Mouse (Mus musculus) retina, postnatal 1 day (tissue): ENCODE results near the gene Cd300lg.

ENCODE experiments used
- DNase-seq: peaks from one replicate; pipeline ENCODE4 v3.0.0-alpha.2; 2012

The Cd300lg gene

DNA sequence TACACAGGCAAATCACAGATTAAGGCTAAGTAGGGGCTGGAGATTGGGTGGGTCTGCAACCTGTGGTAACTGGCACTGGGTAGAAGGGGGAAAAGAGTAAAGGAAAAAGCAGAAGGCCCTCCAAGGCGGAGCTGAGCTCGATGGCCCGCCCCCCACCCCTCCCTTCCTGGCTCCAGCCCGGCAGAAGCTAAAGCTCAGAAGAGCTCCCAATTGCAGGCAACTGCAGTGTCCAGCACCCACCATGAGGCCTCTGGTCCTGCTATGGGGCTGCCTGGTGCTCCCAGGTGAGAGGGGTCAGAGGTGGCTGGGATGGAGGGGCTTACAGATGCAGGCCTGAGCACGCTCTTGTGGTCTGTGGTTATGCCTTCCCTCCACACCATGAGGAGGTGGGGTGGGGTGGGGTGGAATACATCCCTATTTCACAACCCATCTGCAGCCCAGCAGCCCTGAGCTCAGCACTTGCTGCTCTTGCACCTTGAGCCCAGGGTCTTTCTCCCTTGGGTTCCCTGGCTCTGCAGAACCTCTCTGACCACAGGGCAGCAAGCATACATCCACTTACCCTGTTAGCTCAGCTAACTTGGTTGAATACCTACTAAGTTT lies at the start of gene Cd300lg:
TSS of gene Cd300lg (plus strand) at position 160 of the 600 bp plus-strand sequence.
- DNase-seq, result no peak

DNA sequence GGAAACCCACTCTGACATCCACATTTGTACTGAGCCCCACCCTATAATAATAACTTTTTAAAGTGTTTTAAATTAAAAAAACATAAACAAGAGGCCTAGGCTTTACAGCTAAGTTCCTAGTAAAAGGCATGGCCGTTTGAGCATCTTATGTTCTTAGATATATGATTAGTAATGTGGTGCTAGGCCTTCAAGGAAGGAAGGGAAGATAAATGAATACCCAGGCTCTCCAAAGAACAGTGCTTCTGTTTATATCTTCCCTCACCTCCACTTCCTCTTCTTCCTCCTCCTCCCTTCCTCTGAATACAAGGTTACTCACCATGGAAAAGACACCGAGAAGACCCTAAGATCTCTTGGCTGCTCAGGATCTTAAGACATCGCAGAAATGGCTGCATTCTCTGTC lies 49.5 kb upstream of the Cd300lg start:
- DNase-seq, result no peak

DNA sequence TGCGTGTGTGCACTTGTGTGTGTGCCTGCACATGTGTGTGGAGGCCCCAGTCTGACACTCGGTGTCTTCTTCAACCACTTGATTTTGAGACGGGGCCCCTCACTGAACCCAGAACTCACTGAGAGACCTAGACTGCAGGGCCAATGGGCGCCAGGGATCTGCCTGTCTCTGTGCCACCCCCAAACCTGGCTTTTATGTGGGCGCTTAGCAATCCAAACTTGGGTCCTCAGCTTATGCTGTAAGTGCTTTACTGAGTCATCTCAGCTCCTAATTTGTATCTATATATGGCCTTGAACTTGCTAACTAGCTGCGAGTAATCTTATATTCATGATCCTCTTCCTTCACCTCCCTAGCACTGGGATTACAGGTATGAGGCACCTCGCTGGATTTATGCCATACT lies 48.9 kb upstream of the Cd300lg start:
- no peak for DNase-seq

DNA sequence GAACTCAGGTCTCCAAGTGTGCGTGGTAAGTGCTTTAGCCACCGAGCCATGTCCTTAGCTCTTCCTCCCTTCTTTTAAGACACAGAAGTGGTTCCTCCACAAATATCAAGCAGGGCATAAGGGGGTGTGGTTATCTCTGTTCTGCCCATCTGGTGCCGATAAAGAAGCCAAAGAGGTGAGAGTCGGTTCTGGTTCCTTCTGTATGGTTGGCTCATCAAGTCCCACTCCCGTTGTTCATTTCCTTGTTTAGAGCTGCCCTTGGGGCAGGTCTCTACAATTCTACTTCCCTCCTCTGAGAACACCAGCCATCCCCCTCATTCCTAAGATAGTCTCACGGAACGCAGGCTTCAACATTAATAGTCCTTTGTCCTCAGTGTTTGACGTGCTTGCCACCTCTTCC lies 47.2 kb upstream of the Cd300lg start:
- DNase-seq, result no peak

DNA sequence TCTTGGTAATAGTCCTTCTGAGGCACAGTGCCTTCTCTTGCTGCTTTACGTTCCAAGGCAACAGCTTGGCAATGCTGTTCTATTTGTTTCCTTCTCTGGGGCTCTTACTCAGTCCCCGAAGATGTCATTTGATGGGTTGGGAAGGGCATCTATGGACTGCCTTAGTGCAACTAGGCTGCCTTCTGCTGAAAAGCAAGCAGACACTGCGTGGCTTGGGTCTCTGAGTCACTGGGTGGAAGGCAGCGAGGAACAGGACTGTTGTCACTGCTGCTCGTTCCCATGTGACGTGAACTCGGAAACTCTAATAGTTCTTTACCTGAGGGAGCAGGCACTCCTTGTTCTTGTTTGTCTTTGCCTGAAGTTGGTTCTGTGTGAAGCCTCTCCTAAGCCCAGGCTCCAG lies 45.4 kb upstream of the Cd300lg start:
- DNase-seq, result no peak

DNA sequence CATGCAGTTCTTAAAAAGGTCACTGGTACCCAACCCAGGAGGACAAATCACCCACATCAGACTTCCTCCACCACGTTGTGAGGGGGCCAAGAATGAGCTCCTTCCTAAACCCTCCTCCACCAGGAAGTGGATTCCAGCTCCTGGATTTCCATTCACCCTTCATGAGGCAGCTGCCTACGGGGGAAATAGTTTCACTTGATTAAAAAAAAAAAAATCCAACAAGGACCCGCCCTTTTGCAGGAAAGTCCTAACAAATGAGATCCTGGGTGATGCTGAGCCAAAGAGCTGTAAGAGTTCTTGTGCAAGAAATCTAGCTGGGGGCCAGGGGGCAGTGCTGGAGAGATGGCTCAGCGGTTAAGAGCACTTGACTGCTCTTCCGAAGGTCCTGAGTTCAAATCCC lies 43.1 kb upstream of the Cd300lg start:
- no peak for DNase-seq

DNA sequence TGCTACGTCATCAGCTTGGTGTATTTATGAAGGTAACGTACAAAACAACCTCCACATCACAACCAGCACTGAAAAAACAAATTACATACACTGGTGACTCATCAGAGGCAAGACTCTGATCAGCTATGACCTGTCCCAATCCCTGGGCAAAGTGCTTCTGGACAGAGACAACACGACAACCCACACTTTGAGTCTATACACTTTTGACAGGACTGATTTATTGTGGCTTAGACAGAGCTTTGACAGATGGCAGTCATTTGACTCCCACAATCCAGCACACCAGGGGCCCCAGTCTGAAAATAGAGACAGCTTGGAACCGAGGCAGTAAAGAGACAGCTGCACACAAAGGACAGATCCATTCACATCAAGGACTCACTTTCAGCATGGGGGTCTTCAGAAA lies 41.8 kb upstream of the Cd300lg start:
- no peak for DNase-seq

DNA sequence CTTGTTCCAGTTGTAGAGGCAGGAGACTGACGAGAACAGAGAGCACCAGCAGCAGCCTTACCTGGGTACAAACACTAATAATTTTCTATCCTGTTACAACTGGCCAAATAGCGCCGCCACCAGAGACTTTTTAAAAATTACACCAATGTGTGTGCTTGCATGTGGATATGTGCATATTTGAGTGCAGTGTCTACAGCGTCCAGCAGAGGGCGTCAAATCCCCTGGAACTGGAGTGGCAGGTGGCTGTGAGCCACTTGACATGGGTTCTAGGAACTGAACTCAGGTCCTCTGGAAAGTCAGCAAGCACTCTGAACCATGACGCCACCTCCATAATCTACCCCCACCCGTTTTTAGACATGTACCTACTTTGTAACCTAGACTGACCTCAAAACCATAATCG lies 37.1 kb upstream of the Cd300lg start:
- DNase-seq, result no peak

DNA sequence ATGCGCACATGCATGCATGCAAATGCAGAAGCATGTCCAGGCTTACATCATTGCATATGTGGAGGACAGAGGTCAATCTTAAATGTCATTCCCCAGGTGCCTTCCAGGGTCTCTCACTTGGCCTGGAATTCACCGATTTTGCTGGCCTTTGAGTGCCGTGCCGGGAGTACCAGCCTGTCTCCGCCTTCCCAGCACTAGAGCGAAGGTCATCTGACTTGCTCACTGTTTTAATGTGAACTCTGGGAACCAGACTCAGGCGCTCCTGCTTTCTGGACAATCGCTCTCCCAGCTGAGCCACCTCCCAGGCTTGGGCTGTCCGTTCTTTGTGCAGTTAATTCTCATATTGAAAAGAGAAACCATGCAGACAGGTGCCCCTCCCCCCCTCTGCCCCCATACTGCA lies 35.0 kb upstream of the Cd300lg start:
- DNase-seq, result no peak

DNA sequence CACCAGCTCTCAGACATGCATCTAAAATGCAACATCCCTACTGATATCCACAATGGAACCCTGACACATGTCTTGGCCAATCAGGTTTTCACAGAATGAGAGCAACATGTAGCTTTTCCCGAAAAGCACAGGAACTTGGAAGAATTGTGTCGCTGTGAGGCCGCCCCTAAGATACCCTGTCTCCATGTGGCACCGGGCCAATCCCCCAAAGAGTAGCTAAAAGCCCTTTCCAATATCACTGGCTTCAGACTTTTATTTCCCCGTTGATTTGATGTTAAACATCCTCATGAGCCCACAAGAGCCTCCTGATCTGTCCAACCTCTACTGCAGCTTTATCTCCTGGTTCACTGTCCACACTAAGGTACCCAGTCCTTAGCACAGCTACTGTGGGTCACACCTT lies 34.6 kb upstream of the Cd300lg start:
- DNase-seq, result no peak

DNA sequence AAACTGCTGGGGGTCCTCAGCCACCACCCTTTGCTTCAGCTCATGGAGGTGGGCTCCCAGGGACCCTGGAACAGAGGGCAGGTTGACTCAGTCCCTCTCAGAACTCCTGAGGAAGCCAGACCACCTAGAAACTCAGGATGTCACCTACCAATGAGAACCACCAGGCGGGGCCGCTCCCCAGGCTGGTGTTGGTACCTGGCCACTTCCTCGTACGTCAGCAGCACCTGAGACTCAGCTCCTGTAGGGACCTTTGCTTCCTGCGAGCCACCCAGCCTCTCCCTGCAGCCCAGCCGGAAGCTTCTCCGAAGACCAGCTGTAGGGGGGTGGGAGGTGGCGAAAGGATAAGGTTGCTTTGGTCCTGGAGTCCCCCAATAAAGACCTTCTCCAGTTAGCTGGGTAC lies 32.9 kb upstream of the Cd300lg start:
- DNase-seq, result no peak

DNA sequence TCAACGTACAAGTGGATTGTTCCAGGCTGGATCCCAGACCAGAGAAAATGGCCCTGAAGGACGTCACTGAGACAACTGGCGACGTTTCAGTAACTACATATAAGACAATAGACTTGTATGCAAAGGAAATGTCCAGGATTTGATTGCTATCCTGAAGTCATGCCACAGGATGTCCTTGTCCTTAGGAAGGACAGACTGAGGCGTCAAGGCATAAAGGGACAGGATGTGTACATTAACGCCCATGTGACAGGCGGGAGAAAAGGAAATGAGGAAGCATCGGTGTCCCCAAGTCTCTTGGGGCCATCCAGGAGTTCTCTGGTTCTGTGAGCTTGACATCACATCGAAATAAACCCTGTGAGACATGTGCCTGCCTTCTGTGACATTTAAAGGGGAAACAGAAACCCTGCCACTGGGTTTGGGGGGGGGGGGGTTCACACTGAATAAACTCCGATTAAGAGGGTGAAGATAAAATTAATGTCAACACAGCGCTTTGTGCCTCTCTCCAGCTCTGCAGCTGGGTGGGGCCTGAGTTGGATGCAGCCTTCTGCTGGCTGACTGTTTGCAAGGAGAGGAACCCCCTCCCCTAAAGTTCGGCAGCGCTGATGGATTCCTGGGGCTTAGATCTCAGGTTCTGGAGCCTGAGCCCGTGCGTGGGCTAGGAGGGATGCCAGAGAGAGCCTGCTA lies 32.2 kb upstream of the Cd300lg start:
- no peak for DNase-seq

DNA sequence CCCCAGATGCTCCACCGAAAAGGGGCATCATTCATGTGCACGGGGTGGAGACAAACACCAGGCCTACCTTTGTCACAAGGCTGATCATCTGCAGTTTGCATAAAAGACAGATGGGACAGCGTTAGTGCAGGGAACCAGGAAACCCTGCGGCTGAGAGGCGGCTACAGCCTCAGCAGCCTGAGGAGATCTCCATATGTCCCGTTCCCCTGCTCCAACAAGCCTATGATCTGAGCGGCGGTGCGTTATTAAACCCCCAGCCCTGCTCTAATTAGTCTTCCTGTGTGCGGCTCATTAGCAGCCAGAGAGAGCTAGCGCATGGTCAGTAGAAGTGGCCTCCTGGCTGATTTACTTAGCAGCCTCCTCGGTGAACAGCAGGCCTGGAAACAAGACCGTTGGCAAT lies 31.2 kb upstream of the Cd300lg start:
- DNase-seq, result peak; percentile 95

DNA sequence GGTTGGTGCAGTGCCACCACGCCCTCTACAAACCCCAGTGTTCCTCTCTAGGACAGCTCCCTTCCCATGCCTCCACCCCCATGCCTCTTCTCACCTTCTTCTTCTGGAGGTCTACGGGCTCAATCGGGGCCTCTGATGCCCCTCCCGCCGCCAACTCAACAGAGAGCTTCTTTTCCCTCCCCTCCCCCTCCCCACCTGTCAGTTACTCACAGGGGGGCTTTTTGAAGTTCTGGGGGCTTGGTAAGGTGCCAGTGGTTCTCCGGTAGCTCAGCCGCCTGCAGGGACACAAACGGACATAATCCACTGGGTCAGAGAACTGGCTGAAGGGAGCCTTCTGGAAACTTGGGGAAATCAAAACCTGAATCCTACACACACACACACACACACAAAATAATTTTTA lies 29.8 kb upstream of the Cd300lg start:
- DNase-seq, result no peak

DNA sequence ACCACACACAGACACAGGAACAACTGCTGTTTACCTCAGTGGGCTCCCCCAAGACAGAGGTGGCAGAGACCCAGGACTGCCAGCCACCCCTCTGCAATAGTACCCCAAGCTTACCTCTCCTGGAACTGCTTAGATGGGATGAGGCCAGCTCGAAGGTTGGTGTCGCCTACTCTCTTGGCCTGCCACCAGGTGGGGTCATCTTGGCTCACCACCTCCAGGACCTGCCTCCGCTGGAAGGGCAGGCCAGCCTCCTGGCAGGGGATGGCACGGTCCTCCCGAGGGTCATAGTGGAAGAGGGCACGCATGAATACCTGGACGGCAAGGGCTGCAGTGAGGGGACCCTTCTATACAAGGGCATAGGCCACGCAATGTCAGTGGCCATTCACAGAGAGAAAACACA lies 28.1 kb upstream of the Cd300lg start:
- no peak for DNase-seq

DNA sequence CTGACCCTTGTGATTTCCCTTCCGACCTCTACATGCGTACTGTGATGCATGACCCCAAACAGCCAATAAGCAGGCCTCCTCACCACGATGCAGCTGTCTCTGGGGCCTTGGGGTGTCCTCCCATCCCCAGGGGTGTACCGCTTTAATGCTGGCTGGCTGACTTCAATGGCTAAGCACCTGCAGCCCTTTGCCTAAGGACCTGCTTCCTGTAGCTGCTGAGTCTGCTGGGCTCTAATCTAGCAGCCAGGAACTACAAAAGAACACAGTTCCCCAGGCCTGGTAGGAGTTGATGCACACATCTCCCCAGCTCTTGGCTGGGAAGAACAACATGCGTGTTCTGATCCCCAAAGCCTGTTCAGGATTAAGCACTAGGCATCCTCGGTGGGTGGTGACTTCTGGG lies 25.8 kb upstream of the Cd300lg start:
- DNase-seq, result no peak

DNA sequence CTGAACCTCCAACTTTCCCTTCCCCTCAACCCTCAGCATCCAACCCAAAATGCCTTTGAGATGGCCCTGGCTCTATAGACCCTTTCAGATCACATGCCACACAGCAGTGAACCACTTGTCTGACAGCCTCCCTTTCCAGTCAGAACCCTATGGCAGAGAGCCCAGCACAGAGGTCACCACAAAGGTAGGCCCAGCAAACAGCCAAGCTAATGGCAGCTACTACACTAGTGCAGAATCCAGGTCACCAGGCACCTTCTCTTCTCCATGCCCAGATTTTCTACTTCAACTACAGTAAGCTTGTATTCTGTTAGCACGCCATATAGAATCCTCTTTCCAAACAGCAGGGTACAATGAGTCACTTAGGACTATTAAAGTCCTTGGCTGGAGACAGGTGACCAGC lies 25.2 kb upstream of the Cd300lg start:
- DNase-seq, result no peak

DNA sequence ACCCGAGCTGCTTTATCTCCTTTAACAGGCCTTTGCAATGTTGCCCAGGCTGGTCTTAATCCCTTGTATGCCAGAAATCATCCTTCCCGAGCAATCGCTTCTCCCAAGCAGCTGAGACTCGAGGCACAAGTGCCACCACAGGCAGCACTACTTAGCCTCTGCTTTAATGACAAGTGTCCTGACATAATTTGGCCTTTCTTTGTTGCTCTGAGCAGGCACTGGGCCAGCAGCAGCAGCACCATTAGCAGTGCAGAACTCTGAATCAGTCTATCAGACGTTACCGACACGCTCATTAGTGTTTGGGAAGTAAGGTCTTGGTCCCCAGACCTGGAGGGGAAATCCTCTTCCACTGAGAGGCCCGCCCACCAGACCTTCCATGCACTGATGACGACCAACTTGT lies 21.6 kb upstream of the Cd300lg start:
- peak; percentile 51 for DNase-seq

DNA sequence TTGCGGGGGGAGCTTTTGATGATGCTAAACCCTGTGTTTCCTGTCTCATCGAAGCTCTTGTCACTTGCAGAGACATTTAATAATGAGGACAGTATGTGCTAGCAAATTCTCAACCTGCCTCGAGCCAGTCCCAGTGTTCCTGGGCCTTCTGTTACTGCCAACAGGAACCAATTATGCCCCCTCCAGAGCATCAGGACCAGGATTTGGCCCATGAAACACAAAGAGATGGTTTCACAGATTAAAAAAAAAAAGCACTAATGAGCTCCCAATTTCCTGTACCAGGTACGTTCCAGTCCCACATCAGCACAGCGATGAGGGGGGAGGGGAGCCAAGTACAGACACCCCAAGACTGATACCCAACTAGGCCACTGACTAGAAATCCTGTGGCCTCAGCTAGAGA lies 20.1 kb upstream of the Cd300lg start:
- DNase-seq, result no peak

DNA sequence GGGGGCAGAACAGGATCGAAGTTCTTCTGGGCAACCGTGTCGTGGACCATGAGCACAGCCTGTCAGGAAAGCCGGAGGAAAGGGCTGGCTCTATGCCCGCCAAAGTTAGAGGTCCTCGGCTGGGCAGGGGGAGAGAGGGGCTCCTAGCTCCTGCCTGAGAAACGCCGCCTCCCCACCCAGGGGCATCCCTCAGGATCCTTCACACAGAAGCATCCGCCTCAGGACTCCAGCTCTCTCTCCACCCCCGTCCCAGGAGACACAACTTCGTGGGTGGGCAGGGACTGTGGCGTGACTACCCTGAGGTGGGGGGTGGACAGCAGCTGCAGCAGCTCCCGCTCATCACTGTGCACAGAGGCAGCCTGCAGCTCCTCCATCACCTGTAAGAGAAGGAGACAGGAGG lies 17.9 kb upstream of the Cd300lg start:
- no peak for DNase-seq

DNA sequence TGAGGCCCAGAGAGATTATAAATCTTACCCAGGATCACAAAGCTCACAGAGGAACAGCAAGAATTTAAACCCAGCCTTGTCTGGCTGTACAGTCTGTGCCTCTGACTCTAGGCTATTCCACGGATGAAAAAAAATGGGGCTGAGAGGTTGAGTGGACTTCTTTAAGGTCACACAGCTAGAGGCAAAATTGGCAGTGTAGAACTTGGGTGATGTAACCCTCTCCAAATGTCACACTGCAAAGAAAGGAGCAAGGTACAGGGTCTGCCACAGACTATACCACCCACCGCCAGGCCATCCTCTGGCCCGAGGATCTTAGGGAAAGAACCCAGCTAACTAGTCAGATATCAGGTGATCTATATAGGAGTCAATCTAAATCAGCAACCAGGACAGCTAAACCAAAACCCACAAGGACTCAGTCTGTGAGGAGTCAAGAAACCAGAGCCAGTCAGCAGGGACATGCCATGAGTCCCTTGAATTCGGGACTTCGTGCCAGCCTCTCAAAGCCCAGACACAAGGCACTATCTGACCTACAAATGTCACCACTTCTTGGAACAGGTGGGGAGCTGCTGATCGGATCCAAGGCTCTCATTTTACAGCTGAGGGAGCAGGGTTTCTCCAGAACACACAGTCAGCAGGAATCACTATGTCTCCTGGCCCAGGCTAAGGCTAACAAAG lies 17.1 kb upstream of the Cd300lg start:
- DNase-seq, result no peak

DNA sequence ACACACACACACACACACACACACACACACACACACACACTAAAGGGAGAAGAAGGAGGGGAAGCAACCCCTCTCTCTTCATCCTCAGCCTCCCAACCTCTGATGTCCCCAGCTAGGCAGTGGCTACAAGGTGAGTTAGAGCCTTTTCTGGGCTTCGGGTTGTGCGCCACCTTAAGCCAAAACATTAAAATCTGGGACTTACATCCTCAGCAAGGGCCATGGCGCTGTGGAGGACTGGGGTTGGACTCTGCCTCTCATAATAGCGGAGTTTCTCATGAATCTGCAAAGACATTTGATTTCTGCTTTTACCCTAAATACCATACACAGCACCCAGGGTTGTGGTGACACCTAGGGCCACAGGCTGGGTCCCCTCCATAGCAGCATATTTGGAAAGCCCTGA lies 16.4 kb upstream of the Cd300lg start:
- DNase-seq, result no peak

DNA sequence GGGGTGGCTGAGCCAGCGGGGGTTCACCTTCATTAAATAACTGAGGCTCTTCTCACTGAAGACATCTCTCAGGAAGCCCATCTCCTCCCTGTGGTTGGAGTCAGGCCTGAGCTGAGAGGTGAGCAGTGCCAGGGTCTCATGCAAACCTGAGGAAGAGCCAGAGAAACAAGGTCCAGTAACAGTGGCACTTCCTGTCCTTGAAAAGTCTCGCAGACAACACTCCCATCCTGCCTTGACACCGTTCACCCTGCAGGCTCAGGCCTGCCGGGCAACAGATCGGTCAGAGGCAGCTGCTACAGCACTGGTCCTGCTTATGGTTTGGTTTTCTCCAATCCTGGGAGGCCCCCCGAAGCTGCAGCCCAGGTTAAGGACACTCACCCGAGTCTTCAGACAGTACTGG lies 16.0 kb upstream of the Cd300lg start:
- DNase-seq, result no peak

DNA sequence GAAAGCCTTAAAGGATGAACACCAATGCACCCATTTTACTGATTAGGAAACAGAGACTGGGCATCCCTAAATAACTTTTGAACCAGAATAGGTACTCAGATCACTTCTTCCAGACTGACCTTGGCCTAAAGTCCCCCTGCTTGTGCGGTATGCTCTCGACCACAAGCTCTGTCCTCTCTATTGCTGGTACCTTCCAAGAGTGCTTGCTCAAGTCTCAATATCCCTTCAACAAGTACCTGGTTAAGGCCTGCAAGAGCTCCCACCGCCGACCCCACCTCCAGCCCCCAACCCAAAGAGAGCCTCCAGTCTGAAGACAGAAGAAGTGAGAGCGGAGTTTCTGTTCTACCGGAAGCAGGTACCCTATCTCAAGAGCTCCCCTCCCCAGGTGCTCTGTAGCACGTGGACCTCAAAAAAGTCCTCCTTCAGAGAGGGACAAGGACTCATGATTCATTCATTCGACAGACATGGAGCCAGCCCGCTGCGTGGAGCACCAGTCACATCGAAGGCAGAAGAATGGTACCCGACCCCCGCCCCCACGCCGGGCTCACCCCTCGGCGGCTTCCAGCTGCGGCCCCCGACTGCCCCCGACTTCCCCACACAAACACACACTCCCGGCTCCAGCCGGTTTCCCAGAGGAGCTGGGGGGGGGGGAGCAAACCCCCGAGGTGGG lies 15.2 kb upstream of the Cd300lg start:
- DNase-seq, result no peak
